Mouse (Mus musculus): ENCODE measurements around the gene Flvcr2. TPM values are rescaled to one million over a fixed set of nuclear protein-coding genes. Genes with fewer than 3 reads are reported as not detected.

Flvcr2 gene
- polyA plus RNA-seq, 1 experiment from 2014 or later: 4.3 TPM

DNA sequence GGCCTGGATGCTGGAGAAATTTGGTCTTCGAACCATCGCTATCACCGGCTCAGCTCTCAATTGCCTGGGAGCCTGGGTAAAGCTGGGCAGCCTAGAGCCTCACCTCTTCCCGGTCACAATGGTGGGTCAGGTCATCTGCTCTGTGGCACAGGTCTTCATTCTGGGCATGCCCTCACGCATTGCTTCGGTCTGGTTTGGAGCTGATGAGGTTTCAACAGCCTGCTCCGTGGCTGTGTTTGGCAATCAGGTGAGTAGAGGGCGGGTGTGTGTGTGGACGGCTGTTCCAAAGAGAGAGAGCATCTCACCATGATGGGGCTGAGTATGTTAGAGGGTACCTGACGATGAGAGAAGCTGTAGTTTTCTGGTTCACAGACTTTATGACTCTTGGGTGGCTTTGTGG lies 1.0 kb downstream of the Flvcr2 start:
- Histone ChIP-seq H3K27me3 (peaks cover 24% of the 10 kb centered on the region), H3K27ac (replicated peaks) (no peak overlapping the region)
- no peak for ATAC-seq (ENCODE audit: low read depth)

DNA sequence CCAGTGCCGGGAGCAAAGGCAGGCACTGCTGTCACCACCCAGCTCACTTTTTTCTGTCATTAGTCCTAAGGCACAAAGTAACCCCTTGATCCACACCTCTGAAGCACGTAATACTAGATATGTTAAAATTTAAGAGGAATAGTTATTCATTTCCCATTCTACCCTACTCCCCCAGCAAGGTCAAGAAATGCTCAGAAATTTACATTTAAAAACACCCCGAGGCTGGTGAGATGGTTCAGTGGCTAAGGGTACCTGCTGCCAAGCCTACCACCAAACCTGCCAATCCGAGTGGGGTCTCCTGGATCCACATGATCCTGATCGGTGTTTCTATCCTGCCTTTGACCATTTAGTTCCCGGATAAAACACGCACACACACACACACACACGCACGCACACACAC lies 3.5 kb downstream of the Flvcr2 start:
- Histone ChIP-seq H3K4me3 (no peak overlapping the region), H3K27me3 (peaks cover 20% of the 10 kb centered on the region), H3K4me1 (replicated peaks) (peaks cover 16% of the 10 kb centered on the region), H3K4me2 (no peak overlapping the region), H3K9me3 (no peaks in the 10 kb centered on the region), H3K36me3 (no peaks in the 10 kb centered on the region), H3K9ac (no peak overlapping the region), H3K27ac (replicated peaks) (no peak overlapping the region)
- no peak for ATAC-seq (ENCODE audit: low read depth)
- WGBS: 94% methylated on average over 9 of the region's 9 CpGs

More for the DNA sequence above, 1.0 kb downstream of the Flvcr2 start:
- 89% methylated on average over 10 of the region's 10 CpGs for WGBS
- H3K4me2 ChIP-seq: peak overlapping the region; percentile 81
- H3K36me3 ChIP-seq: no peaks in the 10 kb centered on the region
- no peaks in the 10 kb centered on the region for H3K9me3 ChIP-seq
- peaks cover 16% of the 10 kb centered on the region for H3K4me1 ChIP-seq (replicated peaks)
- peak overlapping the region; percentile 41; the same call in 1 of the 2 replicates for H3K4me3 ChIP-seq
- H3K9ac ChIP-seq: no peak overlapping the region

DNA sequence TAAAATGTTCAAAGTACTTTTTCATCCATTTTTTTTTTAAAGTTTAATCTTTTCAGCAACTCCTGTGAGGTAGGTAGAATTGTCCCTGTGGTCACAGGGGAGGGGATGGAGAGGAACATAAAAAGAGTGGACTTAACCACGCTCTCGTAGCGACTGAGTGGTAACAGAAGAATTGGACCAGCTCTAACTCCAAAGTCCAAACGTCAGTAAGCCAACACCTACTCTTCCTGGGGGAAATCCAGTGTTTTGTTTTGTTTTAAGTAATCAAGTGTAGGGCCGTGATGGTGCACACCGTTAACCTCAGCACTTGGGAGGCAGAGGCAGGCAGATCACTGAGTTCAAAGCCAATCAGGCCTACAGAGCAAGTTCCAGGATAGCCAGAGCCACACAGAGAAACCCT lies 5.8 kb downstream of the Flvcr2 start:
- ATAC-seq (ENCODE audit: low read depth): no peak
- Histone ChIP-seq H3K27me3 (peaks cover 7% of the 10 kb centered on the region), H3K4me3 (no peak overlapping the region), H3K9me3 (no peaks in the 10 kb centered on the region), H3K36me3 (no peaks in the 10 kb centered on the region), H3K4me2 (no peak overlapping the region), H3K9ac (no peak overlapping the region), H3K4me1 (replicated peaks) (no peaks in the 10 kb centered on the region), H3K27ac (replicated peaks) (no peak overlapping the region)
- WGBS: 92% methylated on average over 6 of the region's 6 CpGs

DNA sequence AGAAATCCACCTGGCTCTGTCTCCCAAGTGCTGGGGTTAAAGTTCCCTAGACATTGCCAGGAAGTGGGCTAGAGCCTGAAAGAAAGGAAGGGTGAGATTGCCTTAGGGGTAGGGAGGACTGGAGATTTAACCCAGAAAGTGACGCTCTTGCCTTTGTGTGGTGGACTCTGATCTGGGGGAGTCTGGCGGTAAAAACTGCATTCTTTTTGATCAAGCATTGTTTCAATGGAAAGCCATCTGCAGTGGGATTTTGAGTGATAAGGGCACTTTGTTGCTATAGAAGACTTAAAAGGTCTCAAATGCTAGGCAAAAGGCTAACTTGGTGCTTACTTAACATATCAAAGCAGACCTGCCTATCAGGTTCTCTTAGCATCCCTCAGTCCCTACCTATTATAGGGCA lies 6.9 kb downstream of the Flvcr2 start:
- whole genome bisulfite sequencing: 42% methylated on average over 2 of the region's 2 CpGs
- H3K27ac ChIP-seq (replicated peaks): no peak overlapping the region
- H3K4me3 ChIP-seq: no peak overlapping the region
- H3K27me3 ChIP-seq: no peaks in the 10 kb centered on the region
- no peak for ATAC-seq (ENCODE audit: low read depth)
- no peak overlapping the region for H3K4me2 ChIP-seq
- H3K9me3 ChIP-seq: no peaks in the 10 kb centered on the region
- no peak overlapping the region for H3K9ac ChIP-seq
- H3K36me3 ChIP-seq: no peaks in the 10 kb centered on the region
- H3K4me1 ChIP-seq (replicated peaks): no peaks in the 10 kb centered on the region

- H3K4me2 ChIP-seq: no peak overlapping the region
- no peak overlapping the region for H3K4me3 ChIP-seq
- no peaks in the 10 kb centered on the region for H3K36me3 ChIP-seq
- no peaks in the 10 kb centered on the region for H3K4me1 ChIP-seq (replicated peaks)
- no peak for ATAC-seq (ENCODE audit: low read depth)
- no peak overlapping the region for H3K27ac ChIP-seq (replicated peaks)
- no peaks in the 10 kb centered on the region for H3K9me3 ChIP-seq
- H3K27me3 ChIP-seq: no peaks in the 10 kb centered on the region
- no peak overlapping the region for H3K9ac ChIP-seq
- 73% methylated on average over 5 of the region's 5 CpGs for WGBS
Observed at GRCm38 (mm10) chr12:85754611-85755265, 8.4 kb downstream of the Flvcr2 start.

DNA sequence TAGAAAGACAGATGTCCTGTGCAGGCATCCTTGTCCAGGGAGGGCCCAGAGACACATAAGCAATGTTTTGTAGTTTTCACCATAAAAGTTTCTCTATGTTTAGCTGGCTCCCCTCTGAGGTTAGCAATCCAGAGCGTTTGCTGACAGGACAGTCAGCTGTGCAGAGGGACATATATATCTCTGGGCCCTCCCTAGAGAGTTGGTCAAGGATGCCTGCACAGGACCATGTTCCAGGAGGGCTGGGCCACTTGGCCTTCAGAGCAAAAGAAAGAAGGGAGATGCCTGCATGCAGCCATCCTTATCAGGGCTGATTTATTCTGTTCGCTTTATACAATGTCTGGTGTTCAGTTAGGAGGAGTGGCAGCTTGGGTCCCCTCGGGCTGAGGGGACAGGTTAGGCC lies 10.1 kb downstream of the Flvcr2 start:
- Histone ChIP-seq H3K9ac (no peak overlapping the region), H3K4me2 (no peak overlapping the region), H3K27me3 (no peaks in the 10 kb centered on the region), H3K4me1 (replicated peaks) (no peaks in the 10 kb centered on the region), H3K27ac (replicated peaks) (no peak overlapping the region), H3K4me3 (no peak overlapping the region), H3K36me3 (no peaks in the 10 kb centered on the region), H3K9me3 (no peaks in the 10 kb centered on the region)
- 81% methylated on average over 3 of the region's 3 CpGs for WGBS
- no peak for ATAC-seq (ENCODE audit: low read depth)

DNA sequence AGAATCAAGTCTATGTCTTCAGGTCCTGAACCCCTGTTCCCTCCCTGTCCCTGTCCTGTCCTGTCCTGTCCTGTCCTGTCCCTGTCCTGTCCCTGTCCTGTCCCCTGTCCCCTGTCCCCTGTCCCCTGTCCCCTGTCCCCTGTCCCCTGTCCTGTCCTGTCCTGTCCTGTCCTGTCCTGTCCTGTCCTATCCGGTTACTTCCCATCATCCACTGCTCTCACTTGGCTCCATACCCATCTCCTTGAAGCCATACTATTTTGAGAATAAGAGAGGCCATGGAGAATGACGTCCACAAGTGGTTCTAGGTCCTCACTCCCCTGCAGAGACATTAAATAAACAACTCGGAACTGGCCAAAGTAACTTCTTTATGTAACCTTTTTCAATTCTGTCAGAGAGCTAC lies 10.7 kb downstream of the Flvcr2 start:
- Histone ChIP-seq H3K4me3 (no peak overlapping the region), H3K27ac (replicated peaks) (no peak overlapping the region), H3K4me2 (no peak overlapping the region), H3K9me3 (no peaks in the 10 kb centered on the region), H3K36me3 (no peaks in the 10 kb centered on the region), H3K4me1 (replicated peaks) (no peaks in the 10 kb centered on the region), H3K27me3 (no peaks in the 10 kb centered on the region), H3K9ac (no peak overlapping the region)
- ATAC-seq (ENCODE audit: low read depth): no peak
- WGBS: 74% methylated on average over 3 of the region's 3 CpGs

DNA sequence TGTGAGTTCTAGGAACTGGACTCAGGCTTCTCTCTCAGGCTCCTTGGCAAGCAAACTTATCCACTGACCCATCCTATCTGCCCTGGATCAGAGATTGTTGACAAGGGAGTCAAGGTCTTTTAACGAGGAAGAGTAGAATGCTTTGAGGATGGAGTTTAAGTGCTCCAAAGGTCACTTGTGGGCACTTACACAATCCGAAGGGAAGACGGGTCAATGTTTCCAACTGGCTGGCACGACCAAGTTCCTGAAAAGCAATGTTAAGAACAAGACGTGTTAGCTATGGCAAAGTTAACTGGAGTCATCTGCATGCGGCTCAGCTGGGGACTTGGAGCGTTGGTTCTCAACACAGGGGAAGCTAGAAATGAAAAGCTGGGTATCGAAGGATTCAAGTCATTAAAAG lies 12.4 kb downstream of the Flvcr2 start:
- 89% methylated on average over 8 of the region's 8 CpGs for WGBS
- ATAC-seq (ENCODE audit: low read depth): no peak
- Histone ChIP-seq H3K27ac (replicated peaks) (no peak overlapping the region), H3K9ac (no peak overlapping the region), H3K9me3 (no peaks in the 10 kb centered on the region), H3K4me3 (no peak overlapping the region), H3K4me2 (no peak overlapping the region), H3K4me1 (replicated peaks) (no peaks in the 10 kb centered on the region), H3K27me3 (no peaks in the 10 kb centered on the region), H3K36me3 (no peaks in the 10 kb centered on the region)

- Histone ChIP-seq H3K4me1 (replicated peaks) (no peaks in the 10 kb centered on the region), H3K9me3 (no peaks in the 10 kb centered on the region), H3K27ac (replicated peaks) (no peak overlapping the region), H3K9ac (no peak overlapping the region), H3K4me3 (no peak overlapping the region), H3K36me3 (no peaks in the 10 kb centered on the region), H3K27me3 (no peaks in the 10 kb centered on the region), H3K4me2 (no peak overlapping the region)
- 82% methylated on average over 4 of the region's 4 CpGs for WGBS
- no peak for ATAC-seq (ENCODE audit: low read depth)
Observed at GRCm38 (mm10) chr12:85761471-85761870, 15.1 kb downstream of the Flvcr2 start.

DNA sequence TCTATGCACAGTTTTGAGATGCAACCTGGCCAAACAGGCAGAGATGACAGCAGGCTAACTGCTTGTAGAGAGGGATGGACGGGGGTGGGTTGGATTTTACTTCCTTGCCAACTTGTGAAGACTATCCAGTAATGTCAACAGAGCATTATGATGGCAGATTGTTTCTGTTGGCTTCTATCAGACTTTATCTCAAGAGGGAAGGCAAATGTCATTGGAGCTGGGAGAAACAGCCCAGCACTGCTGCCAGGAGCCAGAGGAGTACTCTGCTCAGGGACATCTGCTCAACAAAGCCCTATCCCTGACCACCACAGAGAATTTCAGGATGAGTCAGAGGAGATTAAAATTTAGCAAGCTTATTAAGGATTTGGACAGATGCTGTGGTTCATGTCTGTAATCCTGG lies 18.3 kb downstream of the Flvcr2 start:
- Histone ChIP-seq H3K9ac (no peak overlapping the region), H3K36me3 (no peaks in the 10 kb centered on the region), H3K9me3 (no peaks in the 10 kb centered on the region), H3K4me1 (replicated peaks) (no peaks in the 10 kb centered on the region), H3K4me3 (no peak overlapping the region), H3K27ac (replicated peaks) (no peak overlapping the region), H3K4me2 (no peak overlapping the region), H3K27me3 (no peaks in the 10 kb centered on the region)
- ATAC-seq (ENCODE audit: low read depth): no peak
- WGBS: 68% methylated on average over 1 of the region's 1 CpGs

GRCm38 (mm10) chr12:85766287-85766686 lies 19.9 kb downstream of the Flvcr2 start:
- no peak overlapping the region for H3K4me2 ChIP-seq
- no peak for ATAC-seq (ENCODE audit: low read depth)
- no peak overlapping the region for H3K9ac ChIP-seq
- H3K27ac ChIP-seq (replicated peaks): no peak overlapping the region
- H3K9me3 ChIP-seq: no peaks in the 10 kb centered on the region
- no peaks in the 10 kb centered on the region for H3K36me3 ChIP-seq
- H3K27me3 ChIP-seq: no peaks in the 10 kb centered on the region
- no peak overlapping the region for H3K4me3 ChIP-seq
- WGBS: 84% methylated on average over 3 of the region's 3 CpGs
- no peaks in the 10 kb centered on the region for H3K4me1 ChIP-seq (replicated peaks)

DNA sequence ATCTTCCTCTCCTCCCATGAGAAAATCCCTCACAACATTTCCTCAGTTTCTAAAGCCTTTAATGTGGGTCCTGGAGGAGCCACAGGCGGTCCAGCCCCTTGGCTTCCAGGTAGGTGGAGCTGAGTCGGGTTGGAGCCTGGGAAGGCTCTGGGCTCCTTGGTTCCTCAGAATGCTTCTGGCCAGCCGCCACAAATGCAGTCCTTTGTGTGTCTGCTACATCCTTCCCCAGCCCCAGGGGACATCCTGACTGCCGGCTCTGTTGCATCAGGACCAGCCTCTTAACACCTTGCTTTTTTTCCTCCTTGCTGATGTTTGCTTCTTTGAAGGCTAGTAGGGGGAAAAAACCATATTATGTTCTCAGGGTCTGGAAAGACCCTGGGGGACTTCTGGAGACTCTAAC lies 21.4 kb downstream of the Flvcr2 start:
- H3K4me3 ChIP-seq: no peak overlapping the region
- no peak overlapping the region for H3K9ac ChIP-seq
- no peaks in the 10 kb centered on the region for H3K27me3 ChIP-seq
- no peaks in the 10 kb centered on the region for H3K9me3 ChIP-seq
- no peaks in the 10 kb centered on the region for H3K36me3 ChIP-seq
- WGBS: 56% methylated on average over 4 of the region's 4 CpGs
- no peak overlapping the region for H3K4me2 ChIP-seq
- H3K27ac ChIP-seq (replicated peaks): no peak overlapping the region
- no peaks in the 10 kb centered on the region for H3K4me1 ChIP-seq (replicated peaks)
- no peak for ATAC-seq (ENCODE audit: low read depth)

- H3K27ac ChIP-seq (replicated peaks): no peak overlapping the region
- no peaks in the 10 kb centered on the region; the same call in 1 of the 2 replicates for H3K9me3 ChIP-seq
- no peaks in the 10 kb centered on the region for H3K4me1 ChIP-seq (replicated peaks)
- no peak overlapping the region for H3K9ac ChIP-seq
- no peak overlapping the region for H3K4me3 ChIP-seq
- 80% methylated on average over 3 of the region's 3 CpGs for WGBS
- no peaks in the 10 kb centered on the region for H3K27me3 ChIP-seq
- no peaks in the 10 kb centered on the region for H3K36me3 ChIP-seq
- no peak overlapping the region for H3K4me2 ChIP-seq
- ATAC-seq (ENCODE audit: low read depth): no peak
Observed at GRCm38 (mm10) chr12:85771356-85771755, 25.0 kb downstream of the Flvcr2 start.
